Mouse (Mus musculus): ENCODE data around the gene Gm44511. TPM values are rescaled to one million over a fixed set of nuclear protein-coding genes. Genes with fewer than 3 reads are reported as not detected.

Gm44511 gene
- polyA plus RNA-seq, 1 experiment from 2014 or later, result not detected

GRCm38 (mm10) chr6:128839266-128839771, 13.2 kb upstream of the Gm44511 start:
- Histone ChIP-seq H3K27ac (peak overlapping the region; percentile 96), H3K4me3 (peak overlapping the region; percentile 62), H3K9ac (peak overlapping the region; percentile 85), H3K4me2 (peak overlapping the region; percentile 66), H3K36me3 (no peaks in the 10 kb centered on the region), H3K27me3 (no peaks in the 10 kb centered on the region), H3K9me3 (no peaks in the 10 kb centered on the region), H3K4me1 (peaks cover 18% of the 10 kb centered on the region)
- under 1% methylated on average over 17 of the region's 17 CpGs for WGBS
- peak; percentile 21; the same call in 1 of the 2 replicates for ATAC-seq (ENCODE audit: insufficient number of reproducible peaks, insufficient read depth, low FRiP score, low TSS enrichment, low read depth)

GRCm38 (mm10) chr6:128838342-128839265, 12.5 kb upstream of the Gm44511 start:
- Histone ChIP-seq H3K4me3 (peak overlapping the region; percentile 62), H3K27me3 (no peaks in the 10 kb centered on the region), H3K9ac (peak overlapping the region; percentile 85), H3K4me1 (peaks cover 15% of the 10 kb centered on the region), H3K9me3 (no peaks in the 10 kb centered on the region), H3K27ac (peak overlapping the region; percentile 96), H3K4me2 (peak overlapping the region; percentile 66), H3K36me3 (no peaks in the 10 kb centered on the region)
- peak; percentile 65; the same call in 1 of the 2 replicates for ATAC-seq (ENCODE audit: insufficient number of reproducible peaks, insufficient read depth, low FRiP score, low TSS enrichment, low read depth)
- WGBS, result under 1% methylated on average over 49 of the region's 49 CpGs

GRCm38 (mm10) chr6:128837454-128838341, 11.6 kb upstream of the Gm44511 start:
- Histone ChIP-seq H3K27me3 (no peaks in the 10 kb centered on the region), H3K9me3 (no peaks in the 10 kb centered on the region)
- 0 out of 2 replicates have a peak, but pooled peaks have one; percentile 20 for ATAC-seq (ENCODE audit: insufficient number of reproducible peaks, insufficient read depth, low FRiP score, low TSS enrichment, low read depth)

GRCm38 (mm10) chr6:128836955-128837334, 10.8 kb upstream of the Gm44511 start:
- H3K9ac ChIP-seq, result no peak overlapping the region
- H3K4me2 ChIP-seq, result peak overlapping the region; percentile 66
- ATAC-seq (ENCODE audit: insufficient number of reproducible peaks, insufficient read depth, low FRiP score, low TSS enrichment, low read depth), result no peak
- H3K36me3 ChIP-seq, result no peaks in the 10 kb centered on the region
- H3K9me3 ChIP-seq, result no peaks in the 10 kb centered on the region
- 82% methylated on average over 6 of the region's 6 CpGs for WGBS
- H3K27ac ChIP-seq, result peak overlapping the region; percentile 96
- peaks cover 14% of the 10 kb centered on the region for H3K4me1 ChIP-seq
- H3K27me3 ChIP-seq, result no peaks in the 10 kb centered on the region
- peak overlapping the region; percentile 62 for H3K4me3 ChIP-seq

More at GRCm38 (mm10) chr6:128837454-128838341, 11.6 kb upstream of the Gm44511 start:
- WGBS, result 2% methylated on average over 14 of the region's 14 CpGs
- Histone ChIP-seq H3K4me2 (peak overlapping the region; percentile 66), H3K4me1 (peaks cover 15% of the 10 kb centered on the region), H3K9ac (peak overlapping the region; percentile 85), H3K36me3 (no peaks in the 10 kb centered on the region), H3K4me3 (peak overlapping the region; percentile 62), H3K27ac (peak overlapping the region; percentile 96)

GRCm38 (mm10) chr6:128836191-128836954, 10.3 kb upstream of the Gm44511 start:
- Histone ChIP-seq H3K36me3 (no peaks in the 10 kb centered on the region), H3K9me3 (no peaks in the 10 kb centered on the region), H3K4me3 (no peak overlapping the region), H3K4me2 (no peak overlapping the region), H3K9ac (no peak overlapping the region), H3K27me3 (no peaks in the 10 kb centered on the region), H3K4me1 (peaks cover 10% of the 10 kb centered on the region; the same call in 1 of the 2 replicates), H3K27ac (no peak overlapping the region)
- WGBS, result 86% methylated on average over 8 of the region's 8 CpGs
- no peak for ATAC-seq (ENCODE audit: insufficient number of reproducible peaks, insufficient read depth, low FRiP score, low TSS enrichment, low read depth)

GRCm38 (mm10) chr6:128835571-128835970, 9.5 kb upstream of the Gm44511 start:
- Histone ChIP-seq H3K9me3 (no peaks in the 10 kb centered on the region), H3K27ac (no peak overlapping the region), H3K36me3 (no peaks in the 10 kb centered on the region), H3K4me3 (no peak overlapping the region), H3K4me2 (no peak overlapping the region), H3K9ac (no peak overlapping the region), H3K27me3 (no peaks in the 10 kb centered on the region), H3K4me1 (peaks cover 10% of the 10 kb centered on the region; the same call in 1 of the 2 replicates)
- ATAC-seq (ENCODE audit: insufficient number of reproducible peaks, insufficient read depth, low FRiP score, low TSS enrichment, low read depth), result no peak
- WGBS, result 83% methylated on average over 4 of the region's 4 CpGs

- H3K36me3 ChIP-seq, result no peaks in the 10 kb centered on the region
- no peak overlapping the region for H3K4me2 ChIP-seq
- no peak overlapping the region for H3K4me3 ChIP-seq
- no peak for ATAC-seq (ENCODE audit: insufficient number of reproducible peaks, insufficient read depth, low FRiP score, low TSS enrichment, low read depth)
- 82% methylated on average over 10 of the region's 10 CpGs for WGBS
- H3K4me1 ChIP-seq, result peaks cover 6% of the 10 kb centered on the region; the same call in 1 of the 2 replicates
- no peak overlapping the region for H3K27ac ChIP-seq
- H3K9me3 ChIP-seq, result no peaks in the 10 kb centered on the region
- H3K9ac ChIP-seq, result no peak overlapping the region
- H3K27me3 ChIP-seq, result no peaks in the 10 kb centered on the region
These were observed 6.9 kb upstream of the Gm44511 start for GRCm38 (mm10) chr6:128833046-128833445.

- no peaks in the 10 kb centered on the region for H3K9me3 ChIP-seq
- no peak overlapping the region for H3K4me2 ChIP-seq
- H3K4me1 ChIP-seq, result no peaks in the 10 kb centered on the region
- 61% methylated on average over 4 of the region's 4 CpGs for WGBS
- no peak for ATAC-seq (ENCODE audit: insufficient number of reproducible peaks, insufficient read depth, low FRiP score, low TSS enrichment, low read depth)
- no peaks in the 10 kb centered on the region for H3K36me3 ChIP-seq
- H3K27me3 ChIP-seq, result no peaks in the 10 kb centered on the region
- no peak overlapping the region for H3K4me3 ChIP-seq
- H3K27ac ChIP-seq, result no peak overlapping the region
- no peak overlapping the region for H3K9ac ChIP-seq
These were observed 3.7 kb upstream of the Gm44511 start for GRCm38 (mm10) chr6:128829837-128830236.

- no peaks in the 10 kb centered on the region for H3K4me1 ChIP-seq
- ATAC-seq (ENCODE audit: insufficient number of reproducible peaks, insufficient read depth, low FRiP score, low TSS enrichment, low read depth), result no peak
- H3K4me3 ChIP-seq, result no peak overlapping the region
- H3K9ac ChIP-seq, result no peak overlapping the region
- no peaks in the 10 kb centered on the region for H3K9me3 ChIP-seq
- H3K36me3 ChIP-seq, result no peaks in the 10 kb centered on the region
- 82% methylated on average over 3 of the region's 3 CpGs for WGBS
- H3K27me3 ChIP-seq, result no peaks in the 10 kb centered on the region
- H3K4me2 ChIP-seq, result no peak overlapping the region
- H3K27ac ChIP-seq, result no peak overlapping the region
These were observed 666 bp upstream of the Gm44511 start for GRCm38 (mm10) chr6:128826781-128827180.

- 79% methylated on average over 4 of the region's 4 CpGs for WGBS
- Histone ChIP-seq H3K36me3 (no peaks in the 10 kb centered on the region), H3K27me3 (no peaks in the 10 kb centered on the region), H3K4me3 (no peak overlapping the region), H3K4me2 (no peak overlapping the region), H3K27ac (no peak overlapping the region), H3K4me1 (no peaks in the 10 kb centered on the region), H3K9me3 (no peaks in the 10 kb centered on the region), H3K9ac (no peak overlapping the region)
- ATAC-seq (ENCODE audit: insufficient number of reproducible peaks, insufficient read depth, low FRiP score, low TSS enrichment, low read depth), result no peak
These were observed 7.9 kb downstream of the Gm44511 start for GRCm38 (mm10) chr6:128818083-128818802.

Measured in embryonic facial prominence, embryonic 13.5 days (tissue).